Mouse (Mus musculus): Measurements from ENCODE around the gene Sirt6. TPM values are rescaled to one million over a fixed set of nuclear protein-coding genes. Genes with fewer than 3 reads are reported as not detected.

The Sirt6 gene
- polyA plus RNA-seq, 1 experiment, result 81.9 TPM

DNA sequence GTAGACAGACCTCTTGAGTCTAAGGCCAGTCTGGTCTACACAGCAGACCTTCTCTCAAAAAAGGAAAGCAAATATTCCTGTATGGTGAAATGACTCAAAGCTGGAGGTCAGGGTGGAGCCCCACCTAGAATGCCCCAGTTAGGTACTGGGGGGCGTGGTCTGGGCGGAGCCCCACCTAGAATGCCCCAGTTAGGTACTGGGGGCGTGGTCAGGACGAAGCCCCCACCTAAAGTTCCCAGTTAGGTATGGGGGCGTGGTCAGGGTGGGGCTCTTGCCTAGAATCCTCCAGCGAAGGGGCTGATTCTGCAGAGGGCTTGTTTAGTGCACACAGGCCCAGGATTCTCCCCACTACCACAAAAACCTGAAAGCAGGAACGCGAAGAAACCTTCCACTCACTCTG, 4.2 kb downstream of the Sirt6 start:
- Histone ChIP-seq H3K27ac (ENCODE audit: control insufficient read depth, insufficient read depth, low read length) (no peak overlapping the region), H3K4me3 (ENCODE audit: control insufficient read depth, insufficient read depth, low read length) (no peak overlapping the region), H3K36me3 (ENCODE audit: control insufficient read depth, insufficient read depth, low read length) (0 out of 2 replicates have a peak, but pooled peaks cover 4% of the 10 kb centered on the region), H3K4me1 (replicated peaks; ENCODE audit: control insufficient read depth, insufficient read depth, low read length) (peaks cover 17% of the 10 kb centered on the region), H3K27me3 (ENCODE audit: control insufficient read depth, insufficient read depth, low read length) (no peaks in the 10 kb centered on the region)
- TF ChIP-seq POLR2A (IDR thresholded peaks at IDR 0.05; ENCODE audit: control insufficient read depth, extremely low read depth, insufficient read depth, low read length, poor library complexity) (no peak), CTCF (IDR thresholded peaks at IDR 0.05; ENCODE audit: borderline replicate concordance, control insufficient read depth, extremely low read depth, insufficient read depth, low read length, poor library complexity) (no peak)
- no peak for DNase-seq
- WGBS, result 95% methylated on average over 8 of the region's 8 CpGs

DNA sequence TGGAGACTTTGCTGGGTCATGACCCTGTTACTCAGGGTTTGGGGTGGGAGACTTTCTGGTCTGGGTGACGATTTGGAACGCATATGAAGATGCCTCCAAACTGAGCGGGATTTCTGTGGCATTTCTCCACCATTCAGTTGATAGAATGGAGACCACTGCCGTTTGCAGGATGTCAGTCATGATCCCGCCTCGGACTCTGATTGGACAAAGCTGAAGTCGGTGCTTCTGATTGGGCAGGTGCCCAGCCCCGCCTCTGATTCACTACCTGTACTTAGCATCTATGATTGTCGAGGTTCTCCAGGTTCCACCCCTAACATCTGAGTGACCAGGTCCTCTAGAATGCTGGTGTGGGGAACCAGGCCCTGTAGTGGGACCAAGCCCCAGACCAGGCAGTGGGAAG, 6.8 kb downstream of the Sirt6 start:
- Histone ChIP-seq H3K36me3 (ENCODE audit: control insufficient read depth, insufficient read depth, low read length) (0 out of 2 replicates have a peak, but pooled peaks cover 4% of the 10 kb centered on the region), H3K4me1 (replicated peaks; ENCODE audit: control insufficient read depth, insufficient read depth, low read length) (no peaks in the 10 kb centered on the region), H3K27ac (ENCODE audit: control insufficient read depth, insufficient read depth, low read length) (no peak overlapping the region), H3K27me3 (ENCODE audit: control insufficient read depth, insufficient read depth, low read length) (no peaks in the 10 kb centered on the region), H3K4me3 (ENCODE audit: control insufficient read depth, insufficient read depth, low read length) (no peak overlapping the region)
- 83% methylated on average over 9 of the region's 9 CpGs for WGBS
- DNase-seq, result no peak
- TF ChIP-seq CTCF (IDR thresholded peaks at IDR 0.05; ENCODE audit: borderline replicate concordance, control insufficient read depth, extremely low read depth, insufficient read depth, low read length, poor library complexity), result no peak
- TF ChIP-seq POLR2A (IDR thresholded peaks at IDR 0.05; ENCODE audit: control insufficient read depth, extremely low read depth, insufficient read depth, low read length, poor library complexity), result no peak

DNA sequence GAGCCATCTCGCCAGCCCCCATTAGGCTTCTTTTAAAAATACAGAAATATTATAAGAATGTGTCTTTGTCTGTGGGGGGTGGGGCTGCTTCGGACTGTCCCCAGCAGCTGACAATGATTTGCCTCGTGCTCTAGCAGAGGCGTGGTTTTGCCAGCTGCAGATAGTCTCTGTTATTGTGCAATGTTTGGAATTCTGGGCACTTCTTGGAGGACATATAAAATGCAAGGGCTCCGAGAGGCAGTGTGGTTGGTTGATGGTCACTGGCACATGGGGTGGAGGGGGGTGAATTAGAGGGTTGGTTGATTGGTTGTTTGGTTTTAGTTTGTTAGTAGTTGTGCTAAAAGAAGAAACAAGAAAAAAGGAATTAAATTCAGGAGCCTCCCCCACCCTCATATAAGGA, 7.6 kb downstream of the Sirt6 start:
- no peak overlapping the region for H3K4me3 ChIP-seq (ENCODE audit: control insufficient read depth, insufficient read depth, low read length)
- WGBS, result 83% methylated on average over 5 of the region's 5 CpGs

DNA sequence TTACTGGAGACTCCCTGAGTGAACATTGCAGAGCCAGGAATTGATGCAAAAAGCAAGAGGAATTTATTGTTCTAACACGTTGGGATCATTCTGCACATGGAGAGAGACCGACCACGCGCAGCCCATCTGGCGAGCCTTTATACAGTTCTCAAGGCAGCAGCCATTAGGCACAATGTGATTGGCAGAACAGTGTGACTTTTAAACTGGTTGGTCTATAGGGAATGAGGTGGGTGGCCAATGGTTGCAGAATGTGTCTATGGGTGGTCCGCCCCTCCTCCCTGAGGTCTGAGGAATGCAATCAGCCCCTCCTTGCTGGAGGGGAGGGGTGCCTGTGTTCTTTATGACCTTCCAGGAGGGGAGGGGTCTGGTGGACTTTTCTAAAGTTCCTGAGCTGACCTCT, 12.1 kb downstream of the Sirt6 start:
- no peak for DNase-seq
- Histone ChIP-seq H3K4me1 (replicated peaks; ENCODE audit: control insufficient read depth, insufficient read depth, low read length) (no peaks in the 10 kb centered on the region), H3K4me3 (ENCODE audit: control insufficient read depth, insufficient read depth, low read length) (no peak overlapping the region), H3K36me3 (ENCODE audit: control insufficient read depth, insufficient read depth, low read length) (no peaks in the 10 kb centered on the region), H3K27ac (ENCODE audit: control insufficient read depth, insufficient read depth, low read length) (no peak overlapping the region), H3K27me3 (ENCODE audit: control insufficient read depth, insufficient read depth, low read length) (no peaks in the 10 kb centered on the region)
- TF ChIP-seq CTCF (IDR thresholded peaks at IDR 0.05; ENCODE audit: borderline replicate concordance, control insufficient read depth, extremely low read depth, insufficient read depth, low read length, poor library complexity) (no peak), POLR2A (IDR thresholded peaks at IDR 0.05; ENCODE audit: control insufficient read depth, extremely low read depth, insufficient read depth, low read length, poor library complexity) (no peak)
- 88% methylated on average over 6 of the region's 6 CpGs for WGBS

More for the DNA sequence above, 7.6 kb downstream of the Sirt6 start:
- Histone ChIP-seq H3K4me1 (replicated peaks; ENCODE audit: control insufficient read depth, insufficient read depth, low read length) (no peaks in the 10 kb centered on the region), H3K27me3 (ENCODE audit: control insufficient read depth, insufficient read depth, low read length) (no peaks in the 10 kb centered on the region), H3K27ac (ENCODE audit: control insufficient read depth, insufficient read depth, low read length) (no peak overlapping the region), H3K36me3 (ENCODE audit: control insufficient read depth, insufficient read depth, low read length) (0 out of 2 replicates have a peak, but pooled peaks cover 4% of the 10 kb centered on the region)
- TF ChIP-seq POLR2A (IDR thresholded peaks at IDR 0.05; ENCODE audit: control insufficient read depth, extremely low read depth, insufficient read depth, low read length, poor library complexity), result no peak
- TF ChIP-seq CTCF (IDR thresholded peaks at IDR 0.05; ENCODE audit: borderline replicate concordance, control insufficient read depth, extremely low read depth, insufficient read depth, low read length, poor library complexity), result no peak
- no peak for DNase-seq

DNA sequence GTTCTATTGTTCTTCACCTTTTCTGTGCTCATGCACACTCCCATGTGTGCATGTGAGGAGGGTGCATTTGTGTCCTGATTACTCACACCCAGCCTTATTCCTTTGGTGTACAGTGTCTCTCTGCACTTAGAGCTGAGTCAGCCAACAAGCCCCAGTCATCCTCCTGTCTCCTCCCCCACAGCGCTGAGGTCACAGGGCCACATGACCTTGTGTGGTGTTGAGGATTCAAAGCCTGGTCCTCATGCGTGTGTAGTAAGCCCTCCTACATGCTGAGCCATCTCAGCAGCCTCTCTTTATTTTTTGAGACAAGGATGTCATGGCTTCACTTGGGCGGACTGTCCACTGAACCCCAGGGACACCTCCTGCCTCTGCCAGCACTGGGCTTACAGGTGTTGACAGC, 14.8 kb downstream of the Sirt6 start:
- TF ChIP-seq POLR2A (IDR thresholded peaks at IDR 0.05; ENCODE audit: control insufficient read depth, extremely low read depth, insufficient read depth, low read length, poor library complexity), result no peak
- TF ChIP-seq CTCF (IDR thresholded peaks at IDR 0.05; ENCODE audit: borderline replicate concordance, control insufficient read depth, extremely low read depth, insufficient read depth, low read length, poor library complexity), result no peak
- Histone ChIP-seq H3K4me1 (replicated peaks; ENCODE audit: control insufficient read depth, insufficient read depth, low read length) (no peaks in the 10 kb centered on the region), H3K27ac (ENCODE audit: control insufficient read depth, insufficient read depth, low read length) (no peak overlapping the region), H3K4me3 (ENCODE audit: control insufficient read depth, insufficient read depth, low read length) (no peak overlapping the region), H3K36me3 (ENCODE audit: control insufficient read depth, insufficient read depth, low read length) (no peaks in the 10 kb centered on the region), H3K27me3 (ENCODE audit: control insufficient read depth, insufficient read depth, low read length) (no peaks in the 10 kb centered on the region)
- no peak for DNase-seq
- 76% methylated on average over 3 of the region's 3 CpGs for WGBS

- H3K4me3 ChIP-seq (ENCODE audit: control insufficient read depth, insufficient read depth, low read length), result no peak overlapping the region
- H3K36me3 ChIP-seq (ENCODE audit: control insufficient read depth, insufficient read depth, low read length), result no peaks in the 10 kb centered on the region
- H3K27ac ChIP-seq (ENCODE audit: control insufficient read depth, insufficient read depth, low read length), result no peak overlapping the region
- H3K4me1 ChIP-seq (replicated peaks; ENCODE audit: control insufficient read depth, insufficient read depth, low read length), result peaks cover 18% of the 10 kb centered on the region
- no peak for TF ChIP-seq POLR2A (IDR thresholded peaks at IDR 0.05; ENCODE audit: control insufficient read depth, extremely low read depth, insufficient read depth, low read length, poor library complexity)
- TF ChIP-seq CTCF (IDR thresholded peaks at IDR 0.05; ENCODE audit: borderline replicate concordance, control insufficient read depth, extremely low read depth, insufficient read depth, low read length, poor library complexity), result no peak
- WGBS, result 96% methylated on average over 1 of the region's 1 CpGs
- DNase-seq, result no peak
- no peaks in the 10 kb centered on the region for H3K27me3 ChIP-seq (ENCODE audit: control insufficient read depth, insufficient read depth, low read length)
Observed at GRCm38 (mm10) chr10:81608308-81608707, 19.3 kb downstream of the Sirt6 start.

Data from thymus, adult 2 months (tissue).